Mouse (Mus musculus): Measurements from ENCODE around the gene Grm7. TPM values are rescaled to one million over a fixed set of nuclear protein-coding genes. Genes with fewer than 3 reads are reported as not detected.

Gene Grm7
- total RNA-seq, 2 experiments from 2014 or later, result 88.0 to 91.4 TPM

- intact Hi-C loops (cut with DNase I), result no loop called here
- no peak for DNase-seq (ENCODE audit: extremely low spot score in 1 of 2, low spot score in 2 of 2)
These were observed 842.2 kb downstream of the Grm7 start for GRCm38 (mm10) chr6:111487556-111487955.

DNA sequence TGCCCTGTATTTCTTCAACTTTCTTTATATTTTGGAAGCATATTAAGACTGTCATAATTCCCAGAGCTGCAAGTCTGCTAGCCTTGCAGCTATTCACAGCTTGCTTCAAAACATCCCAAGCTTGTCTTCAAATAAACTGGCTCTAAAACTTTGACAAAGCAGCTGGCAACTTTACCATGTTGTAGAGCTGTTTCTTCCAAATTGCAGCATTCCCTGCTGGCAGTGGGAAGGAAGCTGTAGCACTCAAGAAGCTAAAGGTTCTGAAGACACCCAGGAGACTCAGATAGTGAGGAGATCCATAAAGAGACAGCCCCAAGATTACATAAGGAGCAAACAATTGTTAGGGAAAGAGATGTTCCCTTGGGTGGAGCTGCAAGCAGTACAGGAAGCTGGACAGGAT, 846.8 kb downstream of the Grm7 start:
- intact Hi-C loops (cut with DNase I), result no loop called here
- DNase-seq (ENCODE audit: extremely low spot score in 1 of 2, low spot score in 2 of 2), result peak in 1 of 2 experiments; percentile 37

DNA sequence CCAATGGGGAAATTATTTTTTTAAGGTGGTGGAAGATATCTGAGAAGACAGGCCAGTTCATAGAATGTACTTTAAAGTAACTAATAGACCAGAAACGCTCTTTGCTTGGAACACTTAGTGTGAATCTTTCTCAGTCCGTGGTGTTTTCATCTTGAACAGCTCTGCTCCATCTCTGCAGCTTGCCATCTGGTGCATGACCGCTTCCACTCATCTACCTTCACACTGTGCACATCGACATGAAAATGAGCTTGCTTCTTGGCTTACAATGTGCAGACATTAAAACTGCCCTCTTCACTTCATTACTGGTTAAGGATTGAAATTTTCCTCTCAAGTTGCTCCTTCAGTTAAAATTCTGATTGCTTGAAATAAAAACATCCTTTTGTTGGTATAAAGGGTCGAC, 854.2 kb downstream of the Grm7 start:
- no peak for DNase-seq (ENCODE audit: extremely low spot score in 1 of 2, low spot score in 2 of 2)
- intact Hi-C loops (cut with DNase I), result no loop called here

DNA sequence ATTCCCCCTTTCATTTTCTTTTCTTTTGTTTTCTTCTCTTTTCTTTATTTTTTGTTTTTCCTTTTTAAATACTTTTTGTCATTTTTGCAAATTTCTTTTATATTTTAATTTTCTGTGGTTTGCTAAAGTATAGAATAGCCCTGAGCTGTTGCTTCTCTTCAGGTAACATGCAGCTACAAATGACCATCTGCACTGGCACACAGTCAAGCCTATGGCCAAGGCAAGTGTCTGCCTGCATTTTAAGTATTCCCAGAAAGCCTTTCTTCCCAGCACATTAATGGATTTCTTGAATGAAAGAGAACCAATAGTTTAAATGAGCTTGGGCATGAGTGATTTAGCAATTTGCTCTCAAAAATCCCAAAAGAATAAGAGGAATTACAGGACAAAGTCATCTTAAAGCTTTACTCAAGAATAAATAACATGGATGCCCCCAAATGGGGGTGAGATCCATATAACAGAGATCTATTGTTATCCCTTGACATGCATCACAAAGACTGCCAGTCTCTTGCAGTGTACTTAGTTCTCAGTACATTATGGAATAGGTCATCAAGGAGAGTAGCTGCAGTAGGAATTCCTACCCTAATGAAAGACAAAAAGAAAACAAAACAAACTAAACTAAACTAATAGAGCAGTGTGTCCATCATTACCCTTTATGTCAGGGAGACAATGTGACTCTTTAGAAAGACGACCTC, 865.5 kb downstream of the Grm7 start:
- intact Hi-C loops (cut with DNase I), result no loop called here
- no peak for DNase-seq (ENCODE audit: extremely low spot score in 1 of 2, low spot score in 2 of 2)

- intact Hi-C loops (cut with DNase I), result no loop called here
- DNase-seq (ENCODE audit: extremely low spot score in 1 of 2, low spot score in 2 of 2), result peak in 1 of 2 experiments; percentile 17
These were observed 867.0 kb downstream of the Grm7 start for GRCm38 (mm10) chr6:111512359-111512758.

GRCm38 (mm10) chr6:111521229-111521628, 875.8 kb downstream of the Grm7 start:
- intact Hi-C loops (cut with DNase I), result no loop called here
- DNase-seq (ENCODE audit: extremely low spot score in 1 of 2, low spot score in 2 of 2), result no peak

GRCm38 (mm10) chr6:111522122-111522521, 876.7 kb downstream of the Grm7 start:
- DNase-seq (ENCODE audit: extremely low spot score in 1 of 2, low spot score in 2 of 2), result no peak
- intact Hi-C loops (cut with DNase I), result no loop called here

DNA sequence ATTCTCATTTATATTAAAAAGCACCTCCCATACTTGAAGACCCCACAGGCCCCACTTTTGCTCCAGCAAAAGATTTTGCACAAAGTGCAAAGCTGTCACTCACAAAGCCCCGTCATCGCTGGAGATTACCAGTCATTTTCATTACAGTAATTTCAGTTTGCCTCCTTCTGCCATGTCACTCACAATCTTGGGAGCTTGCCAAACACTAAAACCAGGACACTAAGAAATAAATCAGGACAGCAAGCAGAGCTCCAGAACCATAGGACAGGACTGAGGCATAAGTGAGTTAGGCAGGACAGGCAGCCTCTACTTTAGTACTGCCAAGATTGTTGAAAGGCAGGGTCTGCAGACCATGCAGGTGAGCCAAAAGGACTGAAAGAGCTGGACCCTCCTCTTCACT, 884.6 kb downstream of the Grm7 start:
- intact Hi-C loops (cut with DNase I), result no loop called here
- no peak for DNase-seq (ENCODE audit: extremely low spot score in 1 of 2, low spot score in 2 of 2)

GRCm38 (mm10) chr6:111558588-111558987, 913.2 kb downstream of the Grm7 start:
- DNase-seq (ENCODE audit: extremely low spot score in 1 of 2, low spot score in 2 of 2), result no peak
- intact Hi-C loops (cut with DNase I), result no loop called here

GRCm38 (mm10) chr6:111559459-111559858, 914.1 kb downstream of the Grm7 start:
- DNase-seq (ENCODE audit: extremely low spot score in 1 of 2, low spot score in 2 of 2), result no peak
- intact Hi-C loops (cut with DNase I), result no loop called here

DNA sequence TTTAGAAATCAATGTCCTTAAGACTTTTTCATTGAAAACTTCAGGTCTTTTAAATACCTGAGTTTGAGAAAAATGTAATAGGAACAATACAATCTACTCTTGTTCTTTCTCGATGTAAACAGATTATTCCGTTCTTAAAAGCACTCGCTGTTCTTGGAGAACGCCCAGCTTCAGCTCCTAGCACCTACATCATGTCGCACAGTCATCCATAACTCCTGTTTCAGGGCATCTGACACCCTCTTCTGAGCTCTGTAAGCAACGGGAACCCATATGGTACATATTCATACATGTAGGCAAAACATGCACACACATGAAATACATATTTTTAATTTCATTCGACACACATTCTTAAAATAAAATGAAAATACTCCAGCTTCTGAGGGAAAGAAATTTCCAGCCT, 916.0 kb downstream of the Grm7 start:
- no peak for DNase-seq (ENCODE audit: extremely low spot score in 1 of 2, low spot score in 2 of 2)
- intact Hi-C loops (cut with DNase I), result no loop called here

- intact Hi-C loops (cut with DNase I), result no loop called here
- DNase-seq (ENCODE audit: extremely low spot score in 1 of 2, low spot score in 2 of 2), result no peak
These were observed 926.2 kb downstream of the Grm7 start for GRCm38 (mm10) chr6:111571471-111572088.

GRCm38 (mm10) chr6:111584851-111585250, 939.5 kb downstream of the Grm7 start:
- intact Hi-C loops (cut with DNase I), result no loop called here
- DNase-seq (ENCODE audit: extremely low spot score in 1 of 2, low spot score in 2 of 2), result no peak

- DNase-seq (ENCODE audit: extremely low spot score in 1 of 2, low spot score in 2 of 2), result no peak
- intact Hi-C loops (cut with DNase I), result no loop called here
These were observed 942.2 kb downstream of the Grm7 start for GRCm38 (mm10) chr6:111587572-111587971.

DNA sequence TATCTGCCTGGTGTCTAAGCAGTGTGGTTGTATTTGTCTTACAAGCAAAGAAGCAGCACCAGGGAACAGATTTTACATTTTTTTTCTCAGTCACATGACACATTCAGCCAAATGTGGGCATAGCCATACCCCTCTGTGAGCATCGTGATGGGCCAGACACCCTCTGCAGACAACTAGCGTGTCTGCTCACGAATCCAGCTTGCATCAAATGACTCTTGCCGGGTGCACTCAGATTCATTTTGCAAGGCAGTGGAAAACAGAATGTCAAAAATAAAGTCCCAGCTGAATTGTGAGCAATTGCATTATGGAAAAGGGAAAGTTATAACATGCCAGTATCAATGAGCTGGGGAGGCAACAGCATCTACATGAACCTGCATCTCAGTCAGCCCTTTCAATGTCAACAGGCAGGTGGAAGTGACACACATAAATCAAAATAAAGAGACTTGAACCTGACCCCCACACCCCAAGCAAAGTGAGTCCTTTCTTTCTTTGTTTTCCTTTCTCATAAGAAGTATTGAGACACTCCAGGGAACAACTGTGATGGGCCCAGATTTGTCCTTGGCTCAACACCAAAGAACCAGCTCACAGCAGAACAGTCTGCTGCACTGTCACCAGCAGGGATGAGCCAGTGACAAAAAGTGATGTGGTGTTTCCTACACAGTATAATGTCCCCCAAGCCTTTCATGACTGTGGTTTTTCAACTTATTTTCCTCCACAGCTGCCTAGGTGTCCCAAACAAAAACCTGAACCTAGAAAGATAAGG, 956.7 kb downstream of the Grm7 start:
- intact Hi-C loops (cut with DNase I), result no loop called here

DNA sequence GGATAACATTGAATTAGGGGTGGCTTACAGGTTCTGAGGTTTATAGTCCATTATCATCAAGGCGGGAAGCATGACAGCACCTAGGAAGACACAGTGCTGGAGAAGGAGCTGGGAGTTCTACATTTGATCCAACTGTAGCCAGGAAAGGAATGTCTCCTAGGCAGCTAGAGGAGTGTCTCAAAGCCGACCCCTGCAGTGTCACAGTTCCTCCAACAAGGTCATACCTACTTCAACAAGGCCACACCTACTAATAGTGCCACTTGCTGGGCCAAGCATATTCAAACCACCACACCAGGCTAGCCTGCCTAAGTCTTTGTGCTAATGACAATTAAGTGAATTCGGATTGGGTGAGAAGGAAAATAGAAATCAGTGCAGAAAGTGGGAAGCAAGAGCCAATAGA, 965.0 kb downstream of the Grm7 start:
- no peak for DNase-seq (ENCODE audit: extremely low spot score in 1 of 2, low spot score in 2 of 2)
- intact Hi-C loops (cut with DNase I), result no loop called here

More for the DNA sequence above, 956.7 kb downstream of the Grm7 start:
- DNase-seq (ENCODE audit: extremely low spot score in 1 of 2, low spot score in 2 of 2), result peak in 1 of 2 experiments; percentile 20

- DNase-seq (ENCODE audit: extremely low spot score in 1 of 2, low spot score in 2 of 2), result no peak
- intact Hi-C loops (cut with DNase I), result no loop called here
These were observed 968.5 kb downstream of the Grm7 start for GRCm38 (mm10) chr6:111613834-111614233.
